Mouse (Mus musculus) hindbrain, embryonic 16.5 days (tissue): ENCODE results near the gene Umodl1. TPM values are rescaled to one million over a fixed set of nuclear protein-coding genes. Genes with fewer than 3 reads are reported as not detected.
A peak's percentile ranks its signal among the peaks of the same experiment; 100 is the strongest.

Source experiments
- ATAC-seq: fragments of 200-750 bp; cut with Nextera tagmentation; 2 replicates; pipeline ENCODE4 v1.8.0; 2017; ENCODE audit warnings: moderate TSS enrichment, moderate library complexity
- H3K27ac ChIP-seq: fragments of 300-500 bp; sonication (generic); 2 replicates; pipeline ENCODE4 v1.5.1; 2014; ENCODE audit warnings: low read depth, mild to moderate bottlenecking, control low read depth, low read length, moderate library complexity
- H3K27me3 ChIP-seq: fragments of 300-500 bp; sonication (generic); replicated peaks from 2 replicates; pipeline ENCODE4 v1.6.1; 2014; ENCODE audit warnings: low read length; ENCODE audit not compliant: control insufficient read depth, insufficient read depth
- H3K36me3 ChIP-seq: fragments of 300-500 bp; sonication (generic); 2 replicates; pipeline ENCODE4 v1.6.1; 2014; ENCODE audit warnings: mild to moderate bottlenecking, low read length, moderate library complexity, mixed read lengths; ENCODE audit not compliant: control insufficient read depth, insufficient read depth
- H3K4me1 ChIP-seq: fragments of 300-500 bp; sonication (generic); 2 replicates; pipeline ENCODE4 v1.6.1; 2014; ENCODE audit warnings: low read depth, low read length; ENCODE audit not compliant: control insufficient read depth, insufficient read depth
- H3K4me2 ChIP-seq: fragments of 300-500 bp; sonication (generic); 2 replicates; pipeline ENCODE4 v1.6.1; 2014; ENCODE audit warnings: mild to moderate bottlenecking, low read length, control low read depth, moderate library complexity
- H3K4me3 ChIP-seq: fragments of 300-500 bp; sonication (generic); 2 replicates; pipeline ENCODE4 v1.5.1; 2014; ENCODE audit warnings: mild to moderate bottlenecking, low read length, control low read depth, moderate library complexity
- H3K9ac ChIP-seq: fragments of 300-500 bp; sonication (generic); 2 replicates; pipeline ENCODE4 v1.6.1; 2014; ENCODE audit warnings: low read depth, mild to moderate bottlenecking, control low read depth, low read length, moderate library complexity
- H3K9me3 ChIP-seq: fragments of 300-500 bp; sonication (generic); 2 replicates; pipeline ENCODE4 v1.6.1; 2014; ENCODE audit warnings: mild to moderate bottlenecking, low read length, moderate library complexity; ENCODE audit not compliant: control insufficient read depth
- WGBS: fragments of 180-500 bp; shearing (Covaris S2); extraction: QIAGEN DNeasy Blood & Tissue Kit; methylation state at CpG from one replicate; pipeline ENCODE4 v1.1.7; 2014; 5-methylcytosine and 5-hydroxymethylcytosine counted together
- polyA plus RNA-seq: library from polyadenylated mRNA; unstranded; fragments of >200 nt; fragmentation: Nextera tagmentation; extraction: Ambion mirVana; gene quantifications from 2 replicates; pipeline ENCODE4 v1.2.1, GENCODE M21; 2015

The Umodl1 gene
- polyA plus RNA-seq, 1 experiment from 2014 or later, result 0.03 TPM

GRCm38 (mm10) chr17:31038381-31038780, 83.9 kb downstream of the Umodl1 start:
- Histone ChIP-seq H3K9me3 (no peaks in the 10 kb centered on the region), H3K9ac (no peak overlapping the region)
- 72% methylated on average over 4 of the region's 4 CpGs for WGBS

GRCm38 (mm10) chr17:31039626-31040025, 85.2 kb downstream of the Umodl1 start:
- Histone ChIP-seq H3K9me3 (no peaks in the 10 kb centered on the region), H3K27me3 (no peaks in the 10 kb centered on the region), H3K4me3 (no peak overlapping the region), H3K4me1 (no peaks in the 10 kb centered on the region; the same call in 1 of the 2 replicates), H3K27ac (no peak overlapping the region), H3K9ac (no peak overlapping the region), H3K36me3 (no peaks in the 10 kb centered on the region), H3K4me2 (no peak overlapping the region)
- 69% methylated on average over 7 of the region's 7 CpGs for WGBS
- ATAC-seq, result no peak

More at GRCm38 (mm10) chr17:31038381-31038780, 83.9 kb downstream of the Umodl1 start:
- H3K27me3 ChIP-seq, result no peaks in the 10 kb centered on the region
- H3K4me2 ChIP-seq, result no peak overlapping the region
- no peak overlapping the region for H3K27ac ChIP-seq
- H3K4me3 ChIP-seq, result no peak overlapping the region
- ATAC-seq, result no peak
- H3K4me1 ChIP-seq, result no peaks in the 10 kb centered on the region; the same call in 1 of the 2 replicates
- no peaks in the 10 kb centered on the region for H3K36me3 ChIP-seq

GRCm38 (mm10) chr17:31040421-31040820, 86.0 kb downstream of the Umodl1 start:
- Histone ChIP-seq H3K36me3 (no peaks in the 10 kb centered on the region), H3K9ac (no peak overlapping the region)
- ATAC-seq, result no peak

DNA sequence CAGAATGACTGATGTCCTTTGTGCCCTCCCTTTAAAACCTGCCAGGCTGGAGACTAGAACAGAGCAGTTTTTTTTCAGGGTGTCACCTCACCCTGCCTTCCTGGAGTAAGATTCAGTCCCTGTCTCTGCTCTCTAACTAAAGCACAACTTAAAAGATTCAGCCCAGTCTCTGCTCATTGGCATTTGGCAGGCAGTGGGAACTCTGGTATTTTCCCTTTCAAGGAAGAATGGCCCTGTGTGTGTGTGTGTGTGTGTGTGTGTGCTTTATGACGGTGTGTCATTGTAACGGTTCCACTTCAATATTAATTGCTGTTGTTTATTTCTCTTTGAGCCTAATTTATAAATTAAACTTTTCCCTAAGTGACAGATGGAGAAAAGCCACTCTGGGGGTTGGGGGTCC, 88.3 kb downstream of the Umodl1 start:
- no peak overlapping the region for H3K4me3 ChIP-seq
- no peaks in the 10 kb centered on the region for H3K4me1 ChIP-seq
- 52% methylated on average over 2 of the region's 2 CpGs for WGBS
- ATAC-seq, result no peak
- no peaks in the 10 kb centered on the region for H3K27me3 ChIP-seq
- no peaks in the 10 kb centered on the region for H3K9me3 ChIP-seq
- no peak overlapping the region for H3K4me2 ChIP-seq
- H3K36me3 ChIP-seq, result no peaks in the 10 kb centered on the region
- H3K9ac ChIP-seq, result no peak overlapping the region
- H3K27ac ChIP-seq, result no peak overlapping the region

More at GRCm38 (mm10) chr17:31040421-31040820, 86.0 kb downstream of the Umodl1 start:
- H3K27ac ChIP-seq, result no peak overlapping the region
- no peaks in the 10 kb centered on the region for H3K27me3 ChIP-seq
- H3K4me3 ChIP-seq, result no peak overlapping the region
- H3K4me2 ChIP-seq, result no peak overlapping the region
- no peaks in the 10 kb centered on the region for H3K4me1 ChIP-seq
- 85% methylated on average over 7 of the region's 7 CpGs for WGBS
- H3K9me3 ChIP-seq, result no peaks in the 10 kb centered on the region

DNA sequence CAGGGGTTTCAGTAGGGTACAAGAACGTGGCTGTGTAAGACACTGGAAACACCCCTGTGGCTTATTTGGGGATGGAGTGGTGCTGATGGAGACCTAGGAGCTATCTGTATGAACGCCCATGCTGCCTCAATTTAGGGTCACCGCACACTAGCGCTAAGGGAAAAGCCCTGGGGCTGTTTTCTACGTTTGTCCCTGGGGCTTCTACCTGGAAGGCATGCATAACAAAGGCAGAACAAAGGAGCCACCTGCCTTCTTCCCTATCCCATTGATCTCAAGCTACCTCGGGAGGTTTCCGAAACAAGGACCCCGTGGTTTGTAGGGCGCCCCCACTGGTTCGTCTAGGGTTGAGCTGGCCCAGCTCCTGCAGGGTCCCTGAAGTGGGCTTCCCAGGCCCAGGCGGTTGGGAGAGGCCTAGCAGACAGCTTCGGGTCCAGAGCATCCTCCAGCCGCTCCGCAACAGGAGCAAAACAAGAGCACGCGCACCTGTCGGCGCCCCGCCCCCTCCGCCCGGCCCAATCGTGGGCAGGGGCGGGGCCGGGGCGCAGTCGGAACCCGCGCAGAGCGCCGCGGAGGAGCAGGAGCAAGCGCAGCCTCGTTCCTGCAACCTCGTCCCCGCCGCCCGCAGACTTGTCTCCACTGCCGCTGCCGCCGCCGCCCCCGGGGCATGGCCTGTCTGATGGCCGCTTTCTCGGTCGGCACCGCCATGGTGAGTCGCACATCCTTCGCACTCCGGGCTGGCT, 102.9 kb downstream of the Umodl1 start, which contains the start of gene Abcg1:
Abcg1 (plus strand) TSS at position 525 of the 740 bp plus-strand sequence.
- Histone ChIP-seq H3K27ac (peak within 1 kb of the TSS; percentile 84), H3K27me3 (no peaks in the 10 kb centered on the region), H3K4me1 (peaks cover 20% of the 10 kb centered on the region), H3K36me3 (no peaks in the 10 kb centered on the region), H3K4me2 (peak within 1 kb of the TSS; percentile 90), H3K4me3 (peak within 1 kb of the TSS; percentile 89), H3K9me3 (peaks cover 7% of the 10 kb centered on the region; the same call in 1 of the 2 replicates), H3K9ac (peak within 1 kb of the TSS; percentile 83)
- ATAC-seq, result peak; percentile 87
- 2% methylated on average over 43 of the region's 49 CpGs for WGBS

- H3K36me3 ChIP-seq, result no peaks in the 10 kb centered on the region
- ATAC-seq, result peak; percentile 37
- 0% methylated on average over 31 of the region's 31 CpGs for WGBS
- peaks cover 20% of the 10 kb centered on the region for H3K4me1 ChIP-seq
- H3K9me3 ChIP-seq, result peaks cover 6% of the 10 kb centered on the region; the same call in 1 of the 2 replicates
- H3K9ac ChIP-seq, result peak overlapping the region; percentile 83
- H3K4me2 ChIP-seq, result peak overlapping the region; percentile 90
- H3K27ac ChIP-seq, result peak overlapping the region; percentile 84
- no peaks in the 10 kb centered on the region for H3K27me3 ChIP-seq
- peak overlapping the region; percentile 89 for H3K4me3 ChIP-seq
Measured at GRCm38 (mm10) chr17:31057891-31058744, 103.7 kb downstream of the Umodl1 start.

DNA sequence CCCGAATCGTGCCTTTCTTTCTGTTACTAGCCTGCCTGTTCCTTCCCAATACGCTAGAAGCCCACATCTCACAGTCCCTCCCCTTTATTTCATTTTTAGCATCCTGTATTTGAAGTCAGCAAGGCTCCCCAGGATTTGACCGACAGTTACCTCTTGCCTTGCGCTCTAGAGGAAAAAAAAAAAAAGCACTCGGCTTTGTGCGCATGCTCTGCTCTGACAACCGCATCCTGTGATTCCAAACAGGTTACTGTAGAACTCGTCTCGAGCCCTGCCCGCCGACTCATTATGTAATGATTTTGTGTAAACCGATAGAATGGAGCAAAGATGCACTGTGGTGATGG, 104.3 kb downstream of the Umodl1 start:
- H3K36me3 ChIP-seq, result no peaks in the 10 kb centered on the region
- peak overlapping the region; percentile 84 for H3K27ac ChIP-seq
- H3K27me3 ChIP-seq, result no peaks in the 10 kb centered on the region
- peak overlapping the region; percentile 89 for H3K4me3 ChIP-seq
- peak overlapping the region; percentile 83 for H3K9ac ChIP-seq
- H3K9me3 ChIP-seq, result peaks cover under 1% of the 10 kb centered on the region; the same call in 1 of the 2 replicates
- peak overlapping the region; percentile 90 for H3K4me2 ChIP-seq
- peak; percentile 34 for ATAC-seq
- 2% methylated on average over 13 of the region's 13 CpGs for WGBS
- peaks cover 20% of the 10 kb centered on the region for H3K4me1 ChIP-seq

DNA sequence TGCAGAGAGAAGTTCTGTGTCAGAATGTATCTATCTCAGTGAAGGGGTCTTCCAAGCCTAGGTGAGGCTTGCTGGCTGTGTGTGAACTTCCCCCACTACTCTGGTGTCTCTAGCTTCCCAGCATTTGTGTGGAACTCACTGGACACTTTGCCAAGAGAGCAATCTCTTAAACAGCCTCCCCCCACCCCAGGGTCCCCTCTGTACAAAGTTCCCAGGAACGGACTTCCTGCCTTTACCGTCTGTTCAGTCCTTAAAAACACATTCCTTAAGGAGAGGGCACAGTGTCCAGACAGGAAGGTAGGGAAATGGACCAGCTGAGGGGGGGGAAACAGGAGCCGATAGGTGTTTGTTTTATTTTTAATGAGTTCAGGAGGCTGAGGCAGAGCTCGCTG, 105.8 kb downstream of the Umodl1 start:
- WGBS, result 86% methylated on average over 4 of the region's 4 CpGs
- Histone ChIP-seq H3K4me2 (no peak overlapping the region), H3K4me3 (no peak overlapping the region), H3K9ac (no peak overlapping the region), H3K4me1 (peaks cover 20% of the 10 kb centered on the region), H3K9me3 (no peaks in the 10 kb centered on the region), H3K27me3 (no peaks in the 10 kb centered on the region), H3K36me3 (0 out of 2 replicates have a peak, but pooled peaks cover 3% of the 10 kb centered on the region), H3K27ac (no peak overlapping the region)
- no peak for ATAC-seq
